Mouse (Mus musculus): ENCODE results near the gene Gemin2. TPM values are rescaled to one million over a fixed set of nuclear protein-coding genes. Genes with fewer than 3 reads are reported as not detected.
A peak's percentile ranks its signal among the peaks of the same experiment; 100 is the strongest.

The Gemin2 gene
- polyA plus RNA-seq, 1 experiment from 2014 or later = 19.5 TPM

GRCm38 (mm10) chr12:59011275-59011843, 1.8 kb upstream of the Gemin2 start:
- Histone ChIP-seq H3K4me1 (ENCODE audit: insufficient read depth) (peaks cover 10% of the 10 kb centered on the region), H3K9me3 (ENCODE audit: low read length) (no peaks in the 10 kb centered on the region), H3K4me2 (ENCODE audit: low read depth, low read length) (peak overlapping the region; percentile 72), H3K27me3 (ENCODE audit: insufficient read depth, low read length) (no peaks in the 10 kb centered on the region), H3K4me3 (ENCODE audit: low read depth, low read length) (peak overlapping the region; percentile 77), H3K36me3 (replicated peaks; ENCODE audit: insufficient read depth, low read length) (peaks cover 9% of the 10 kb centered on the region), H3K27ac (ENCODE audit: low read depth) (peak overlapping the region; percentile 98), H3K9ac (replicated peaks) (peak overlapping the region; percentile 83)
- ATAC-seq = peak; percentile 64
- no peak for DNase-seq
- TF ChIP-seq CTCF (IDR thresholded peaks at IDR 0.05; ENCODE audit: low read depth) (no peak), EP300 (IDR thresholded peaks at IDR 0.05; ENCODE audit: low read depth) (no peak; the same call in 1 of the 2 replicates)
- WGBS (ENCODE audit: insufficient replicate concordance) = under 1% methylated on average over 24 of the region's 25 CpGs

GRCm38 (mm10) chr12:59011844-59012709, 1.1 kb upstream of the Gemin2 start, which contains the start of gene Sec23a:
TSS of gene Sec23a (minus strand) at chr12:59012017.
- H3K4me1 ChIP-seq (ENCODE audit: insufficient read depth) = peaks cover 10% of the 10 kb centered on the region
- DNase-seq (peak; percentile 100), ATAC-seq (peak; percentile 94)
- WGBS (ENCODE audit: insufficient replicate concordance) = under 1% methylated on average over 48 of the region's 48 CpGs
- peak; percentile 60; the same call in 1 of the 2 replicates for TF ChIP-seq EP300 (IDR thresholded peaks at IDR 0.05; ENCODE audit: low read depth)
- TF ChIP-seq CTCF (IDR thresholded peaks at IDR 0.05; ENCODE audit: low read depth) = no peak
- 0 out of 2 replicates have a peak, but pooled peaks cover 7% of the 10 kb centered on the region for H3K36me3 ChIP-seq (replicated peaks; ENCODE audit: insufficient read depth, low read length)
- H3K9me3 ChIP-seq (ENCODE audit: low read length) = no peaks in the 10 kb centered on the region
- peak within 1 kb of the TSS; percentile 98 for H3K27ac ChIP-seq (ENCODE audit: low read depth)
- H3K27me3 ChIP-seq (ENCODE audit: insufficient read depth, low read length) = no peaks in the 10 kb centered on the region
- H3K4me2 ChIP-seq (ENCODE audit: low read depth, low read length) = peak within 1 kb of the TSS; percentile 80
- peak within 1 kb of the TSS; percentile 83 for H3K9ac ChIP-seq (replicated peaks)
- peak within 1 kb of the TSS; percentile 77 for H3K4me3 ChIP-seq (ENCODE audit: low read depth, low read length)

DNA sequence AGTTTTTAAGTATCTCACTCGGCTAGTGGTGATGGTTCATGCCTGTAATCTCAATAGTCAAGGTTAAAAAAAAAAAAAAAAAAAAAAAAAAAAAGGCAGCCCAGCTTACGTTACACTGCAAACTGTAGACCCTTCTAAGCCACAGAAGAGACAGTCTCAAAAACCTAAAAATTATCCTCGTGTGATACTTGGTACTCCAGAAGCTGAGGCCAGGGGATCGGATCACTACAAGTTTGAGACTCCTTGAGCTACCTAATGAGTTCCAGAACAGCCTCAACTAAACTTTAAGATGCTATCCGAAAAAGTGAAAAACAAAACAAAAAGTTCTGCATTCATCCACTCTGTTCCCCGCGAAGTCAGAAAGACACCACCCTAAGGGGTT, 492 bp upstream of the Gemin2 start:
- ATAC-seq (no peak), DNase-seq (peak; percentile 22)
- H3K9ac ChIP-seq (replicated peaks) = peak overlapping the region; percentile 83
- H3K9me3 ChIP-seq (ENCODE audit: low read length) = no peaks in the 10 kb centered on the region
- H3K4me1 ChIP-seq (ENCODE audit: insufficient read depth) = peaks cover 10% of the 10 kb centered on the region
- TF ChIP-seq CTCF (IDR thresholded peaks at IDR 0.05; ENCODE audit: low read depth) (no peak), EP300 (IDR thresholded peaks at IDR 0.05; ENCODE audit: low read depth) (no peak)
- 0 out of 2 replicates have a peak, but pooled peaks cover 5% of the 10 kb centered on the region for H3K36me3 ChIP-seq (replicated peaks; ENCODE audit: insufficient read depth, low read length)
- 3% methylated on average over 7 of the region's 7 CpGs for WGBS (ENCODE audit: insufficient replicate concordance)
- no peaks in the 10 kb centered on the region for H3K27me3 ChIP-seq (ENCODE audit: insufficient read depth, low read length)
- H3K4me2 ChIP-seq (ENCODE audit: low read depth, low read length) = peak overlapping the region; percentile 80
- peak overlapping the region; percentile 77 for H3K4me3 ChIP-seq (ENCODE audit: low read depth, low read length)
- H3K27ac ChIP-seq (ENCODE audit: low read depth) = peak overlapping the region; percentile 83

GRCm38 (mm10) chr12:59017970-59018369, 4.8 kb downstream of the Gemin2 start:
- peaks cover 35% of the 10 kb centered on the region for H3K36me3 ChIP-seq (replicated peaks; ENCODE audit: insufficient read depth, low read length)
- peak overlapping the region; percentile 76 for H3K27ac ChIP-seq (ENCODE audit: low read depth)
- no peak overlapping the region for H3K4me2 ChIP-seq (ENCODE audit: low read depth, low read length)
- H3K9me3 ChIP-seq (ENCODE audit: low read length) = no peaks in the 10 kb centered on the region
- H3K4me3 ChIP-seq (ENCODE audit: low read depth, low read length) = no peak overlapping the region
- DNase-seq (peak; percentile 54), ATAC-seq (peak; percentile 76)
- 75% methylated on average over 8 of the region's 8 CpGs for WGBS (ENCODE audit: insufficient replicate concordance)
- peaks cover 8% of the 10 kb centered on the region for H3K4me1 ChIP-seq (ENCODE audit: insufficient read depth)
- TF ChIP-seq CTCF (IDR thresholded peaks at IDR 0.05; ENCODE audit: low read depth) = no peak
- 0 out of 2 replicates have a peak, but pooled peaks have one; percentile 41 for TF ChIP-seq EP300 (IDR thresholded peaks at IDR 0.05; ENCODE audit: low read depth)
- H3K9ac ChIP-seq (replicated peaks) = no peak overlapping the region
- H3K27me3 ChIP-seq (ENCODE audit: insufficient read depth, low read length) = no peaks in the 10 kb centered on the region

GRCm38 (mm10) chr12:59019891-59020290, 6.7 kb downstream of the Gemin2 start:
- 86% methylated on average over 2 of the region's 2 CpGs for WGBS (ENCODE audit: insufficient replicate concordance)
- Histone ChIP-seq H3K36me3 (replicated peaks; ENCODE audit: insufficient read depth, low read length) (peaks cover 41% of the 10 kb centered on the region), H3K4me1 (ENCODE audit: insufficient read depth) (no peaks in the 10 kb centered on the region; the same call in 1 of the 2 replicates), H3K4me2 (ENCODE audit: low read depth, low read length) (no peak overlapping the region), H3K27me3 (ENCODE audit: insufficient read depth, low read length) (no peaks in the 10 kb centered on the region), H3K4me3 (ENCODE audit: low read depth, low read length) (no peak overlapping the region), H3K9me3 (ENCODE audit: low read length) (no peaks in the 10 kb centered on the region), H3K27ac (ENCODE audit: low read depth) (no peak overlapping the region), H3K9ac (replicated peaks) (no peak overlapping the region)
- no peak for TF ChIP-seq EP300 (IDR thresholded peaks at IDR 0.05; ENCODE audit: low read depth)
- DNase-seq = no peak
- ATAC-seq = no peak

- H3K36me3 ChIP-seq (replicated peaks; ENCODE audit: insufficient read depth, low read length) = peaks cover 48% of the 10 kb centered on the region
Measured at GRCm38 (mm10) chr12:59021306-59021705, 8.1 kb downstream of the Gemin2 start.

More at GRCm38 (mm10) chr12:59021306-59021705, 8.1 kb downstream of the Gemin2 start:
- no peaks in the 10 kb centered on the region for H3K27me3 ChIP-seq (ENCODE audit: insufficient read depth, low read length)
- WGBS (ENCODE audit: insufficient replicate concordance) = 65% methylated on average over 4 of the region's 4 CpGs
- ATAC-seq = no peak
- no peak overlapping the region for H3K27ac ChIP-seq (ENCODE audit: low read depth)
- H3K4me3 ChIP-seq (ENCODE audit: low read depth, low read length) = no peak overlapping the region
- no peak for DNase-seq
- H3K9ac ChIP-seq (replicated peaks) = no peak overlapping the region
- H3K9me3 ChIP-seq (ENCODE audit: low read length) = no peaks in the 10 kb centered on the region
- H3K4me1 ChIP-seq (ENCODE audit: insufficient read depth) = no peaks in the 10 kb centered on the region
- no peak for TF ChIP-seq CTCF (IDR thresholded peaks at IDR 0.05; ENCODE audit: low read depth)
- TF ChIP-seq EP300 (IDR thresholded peaks at IDR 0.05; ENCODE audit: low read depth) = no peak
- H3K4me2 ChIP-seq (ENCODE audit: low read depth, low read length) = no peak overlapping the region
